Mouse (Mus musculus) thymus, adult 2 months (tissue): ENCODE measurements around the gene Fbxo42.

Experiments
- CTCF ChIP-seq: fragments of 200-500 bp; IDR thresholded peaks from 2 replicates; pipeline ENCODE4 v1.5.1; 2012; ENCODE audit warnings: mild to moderate bottlenecking, control low read depth, low read length, moderate library complexity, borderline replicate concordance; ENCODE audit not compliant: control insufficient read depth, poor library complexity, insufficient read depth; ENCODE audit errors: extremely low read depth
- POLR2A ChIP-seq: fragments of 200-500 bp; IDR thresholded peaks from 2 replicates; pipeline ENCODE4 v1.6.1; 2012; ENCODE audit warnings: mild to moderate bottlenecking, low read length, control low read depth, moderate library complexity; ENCODE audit not compliant: control insufficient read depth, poor library complexity, insufficient read depth; ENCODE audit errors: extremely low read depth

- TF ChIP-seq POLR2A, result no peak
- TF ChIP-seq CTCF, result no peak
These were observed 91.0 kb downstream of the Fbxo42 start for GRCm38 (mm10) chr4:141238492-141239387.
